Mouse (Mus musculus) liver, postnatal 0 days (tissue): ENCODE measurements around the gene Acadvl. TPM values are rescaled to one million over a fixed set of nuclear protein-coding genes. Genes with fewer than 3 reads are reported as not detected.
A peak's percentile ranks its signal among the peaks of the same experiment; 100 is the strongest.

Experiments used
- ATAC-seq: fragments of 200-750 bp; cut with Nextera tagmentation; 2 replicates; pipeline ENCODE4 v1.8.0; 2017; ENCODE audit warnings: mild to moderate bottlenecking, moderate library complexity
- DNase-seq: peaks from one replicate; pipeline ENCODE4 v3.0.0-alpha.2; 2016
- H3K27ac ChIP-seq: fragments of 300-500 bp; sonication (generic); 2 replicates; pipeline ENCODE4 v1.5.1; 2014; ENCODE audit warnings: antibody characterized with exemption, moderate library complexity, mild to moderate bottlenecking, low read depth
- H3K27me3 ChIP-seq: fragments of 300-500 bp; sonication (generic); 2 replicates; pipeline ENCODE4 v1.6.1; 2014; ENCODE audit warnings: low read length, control low read depth, mixed read lengths; ENCODE audit not compliant: insufficient read depth
- H3K36me3 ChIP-seq: fragments of 300-500 bp; sonication (generic); replicated peaks from 2 replicates; pipeline ENCODE4 v1.6.1; 2014; ENCODE audit warnings: mild to moderate bottlenecking, control low read depth, low read length, moderate library complexity, mixed read lengths; ENCODE audit not compliant: insufficient read depth
- H3K4me1 ChIP-seq: fragments of 300-500 bp; sonication (generic); 2 replicates; pipeline ENCODE4 v1.6.1; 2014; ENCODE audit warnings: antibody characterized with exemption, mild to moderate bottlenecking, control low read depth; ENCODE audit not compliant: insufficient read depth
- H3K4me2 ChIP-seq: fragments of 300-500 bp; sonication (generic); 2 replicates; pipeline ENCODE4 v1.6.1; 2014; ENCODE audit warnings: low read depth, mild to moderate bottlenecking, low read length, moderate library complexity, mixed read lengths
- H3K4me3 ChIP-seq: fragments of 300-500 bp; sonication (generic); 2 replicates; pipeline ENCODE4 v1.5.1; 2014; ENCODE audit warnings: low read depth, low read length
- H3K9ac ChIP-seq: fragments of 300-500 bp; sonication (generic); replicated peaks from 2 replicates; pipeline ENCODE4 v1.6.1; 2014; ENCODE audit warnings: mild to moderate bottlenecking, moderate library complexity
- H3K9me3 ChIP-seq: fragments of 300-500 bp; sonication (generic); 2 replicates; pipeline ENCODE4 v1.6.1; 2016; ENCODE audit warnings: mild to moderate bottlenecking, control low read depth, low read length, mixed read lengths
- CTCF ChIP-seq: sonication (generic); IDR thresholded peaks from 2 replicates; pipeline ENCODE4 v1.5.1; 2016; ENCODE audit warnings: antibody characterized with exemption, low read depth
- EP300 ChIP-seq: IDR thresholded peaks from 2 replicates; pipeline ENCODE4 v1.6.1; 2016; ENCODE audit warnings: antibody characterized with exemption, low read depth, mild to moderate bottlenecking
- WGBS: fragments of 180-500 bp; shearing (Covaris S2); extraction: QIAGEN DNeasy Blood & Tissue Kit; methylation state at CpG from one replicate; pipeline ENCODE4 v1.1.7; 2014; ENCODE audit not compliant: insufficient replicate concordance; 5-methylcytosine and 5-hydroxymethylcytosine counted together
- polyA plus RNA-seq: library from polyadenylated mRNA; unstranded; fragments of >200 nt; fragmentation: Nextera tagmentation; extraction: Ambion mirVana; gene quantifications from 2 replicates; pipeline ENCODE4 v1.2.1, GENCODE M21; 2015

The Acadvl gene
- polyA plus RNA-seq, 1 experiment from 2014 or later: 367 TPM

DNA sequence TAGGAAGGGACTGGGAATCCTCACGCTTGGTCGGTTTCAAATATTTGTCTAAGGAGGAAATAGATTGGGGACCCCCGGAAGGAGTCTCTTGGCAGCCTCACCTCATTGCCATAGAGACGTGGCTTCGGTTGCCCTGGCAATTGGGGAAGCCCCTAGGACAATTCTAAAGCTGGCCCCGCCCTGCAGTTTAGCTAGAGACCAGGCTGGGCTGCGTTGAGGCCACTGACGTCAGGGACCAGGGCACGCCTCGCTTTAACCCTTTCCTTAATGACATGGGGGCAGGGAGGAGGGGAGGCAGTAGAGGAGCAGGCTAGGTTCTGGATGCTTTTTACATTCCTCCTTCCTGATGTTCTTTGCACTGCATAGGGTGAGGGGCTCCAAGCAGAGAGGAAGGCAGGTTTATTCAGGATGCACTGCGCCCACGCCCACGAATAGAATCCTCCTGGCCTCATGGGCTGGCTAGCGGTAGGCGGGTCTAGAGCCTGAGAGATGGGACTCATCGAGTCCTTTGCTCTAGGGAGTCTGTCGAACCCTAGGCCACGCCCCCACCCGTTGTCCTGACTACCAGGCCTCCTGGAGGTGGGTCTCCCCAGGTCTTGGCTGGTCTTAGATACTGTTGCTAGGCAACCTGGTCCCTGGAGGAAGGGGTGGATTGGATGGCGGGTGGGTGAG is 14.1 kb upstream of the Acadvl start:
- no peaks in the 10 kb centered on the region for H3K9me3 ChIP-seq
- peaks cover 3% of the 10 kb centered on the region; the same call in 1 of the 2 replicates for H3K27me3 ChIP-seq
- 8% methylated on average over 20 of the region's 20 CpGs for WGBS
- no peak overlapping the region for H3K4me3 ChIP-seq
- H3K4me2 ChIP-seq: peak overlapping the region; percentile 35
- H3K27ac ChIP-seq: no peak overlapping the region
- ATAC-seq: peak; percentile 37; the same call in 1 of the 2 replicates
- peaks cover 7% of the 10 kb centered on the region for H3K4me1 ChIP-seq
- H3K36me3 ChIP-seq: no peaks in the 10 kb centered on the region
- no peak for TF ChIP-seq CTCF
- TF ChIP-seq EP300: no peak
- peak; percentile 50 for DNase-seq
- no peak overlapping the region for H3K9ac ChIP-seq

DNA sequence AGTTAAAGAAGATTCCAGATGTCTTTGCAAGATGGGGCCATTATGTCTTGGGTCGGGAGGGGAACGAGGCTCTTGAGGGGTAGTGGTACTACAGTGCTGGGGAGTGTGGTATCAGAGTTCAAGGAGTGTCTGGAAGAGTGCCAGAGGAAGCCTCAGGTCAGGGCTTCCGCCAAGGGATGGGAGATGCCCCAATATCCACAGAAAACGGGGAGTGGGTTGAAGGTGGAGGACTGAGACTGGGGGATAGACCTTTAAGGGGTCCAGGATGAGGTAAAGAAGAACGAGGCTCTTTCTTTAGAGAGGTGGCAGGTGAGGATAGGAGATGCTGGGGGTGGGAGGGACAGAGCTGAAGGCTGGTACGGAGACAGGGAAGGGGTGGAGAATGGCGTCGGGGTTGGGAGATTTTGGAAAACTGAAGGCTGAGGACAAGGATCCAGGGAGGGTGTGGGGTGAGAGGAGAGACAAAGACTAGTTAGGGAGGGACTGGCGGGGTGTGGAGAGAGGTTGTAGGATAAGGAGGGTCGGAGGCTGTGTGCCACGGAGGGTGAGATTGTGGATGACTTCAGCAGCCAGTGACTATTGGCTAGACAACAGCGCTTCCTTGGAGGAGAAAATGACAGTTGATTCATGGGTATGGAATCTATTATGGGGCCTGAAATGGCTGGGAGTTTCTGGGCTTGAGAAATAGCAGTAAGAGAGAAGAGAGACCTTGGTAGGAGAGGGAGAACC is 13.4 kb upstream of the Acadvl start:
- Histone ChIP-seq H3K36me3 (no peaks in the 10 kb centered on the region), H3K4me2 (peak overlapping the region; percentile 35), H3K4me1 (peaks cover 7% of the 10 kb centered on the region), H3K27ac (no peak overlapping the region), H3K9ac (no peak overlapping the region), H3K27me3 (peaks cover 9% of the 10 kb centered on the region; the same call in 1 of the 2 replicates), H3K4me3 (no peak overlapping the region), H3K9me3 (no peaks in the 10 kb centered on the region)
- DNase-seq (no peak), ATAC-seq (no peak)
- TF ChIP-seq EP300 (no peak), CTCF (no peak)
- WGBS: 39% methylated on average over 12 of the region's 12 CpGs

DNA sequence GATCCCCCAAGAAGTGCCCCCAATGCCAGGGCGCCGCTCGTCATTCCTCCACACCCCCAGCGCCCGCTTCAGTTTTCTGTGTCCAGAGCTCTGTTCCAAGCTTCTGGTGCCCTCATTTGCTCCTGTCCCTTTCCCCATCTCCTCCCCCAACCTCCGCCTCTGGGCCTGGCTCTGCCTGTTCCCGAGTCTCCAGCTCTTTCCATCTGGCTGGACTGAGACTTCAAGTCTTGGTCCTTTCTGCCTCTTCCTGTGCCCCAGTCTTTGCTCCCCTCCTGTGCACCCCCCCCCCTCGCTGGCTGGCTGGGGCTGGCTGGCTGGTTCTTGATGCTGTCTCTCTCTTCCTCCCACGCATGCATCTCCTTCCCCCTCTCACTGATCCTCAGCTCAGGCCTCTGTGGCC is 12.2 kb upstream of the Acadvl start:
- ATAC-seq: no peak
- DNase-seq: no peak
- Histone ChIP-seq H3K4me3 (no peak overlapping the region), H3K27me3 (peaks cover 14% of the 10 kb centered on the region; the same call in 1 of the 2 replicates), H3K9ac (no peak overlapping the region), H3K9me3 (no peaks in the 10 kb centered on the region), H3K4me2 (no peak overlapping the region), H3K36me3 (no peaks in the 10 kb centered on the region), H3K4me1 (peaks cover 7% of the 10 kb centered on the region), H3K27ac (no peak overlapping the region)
- WGBS: 73% methylated on average over 9 of the region's 9 CpGs
- TF ChIP-seq CTCF: no peak
- no peak for TF ChIP-seq EP300

DNA sequence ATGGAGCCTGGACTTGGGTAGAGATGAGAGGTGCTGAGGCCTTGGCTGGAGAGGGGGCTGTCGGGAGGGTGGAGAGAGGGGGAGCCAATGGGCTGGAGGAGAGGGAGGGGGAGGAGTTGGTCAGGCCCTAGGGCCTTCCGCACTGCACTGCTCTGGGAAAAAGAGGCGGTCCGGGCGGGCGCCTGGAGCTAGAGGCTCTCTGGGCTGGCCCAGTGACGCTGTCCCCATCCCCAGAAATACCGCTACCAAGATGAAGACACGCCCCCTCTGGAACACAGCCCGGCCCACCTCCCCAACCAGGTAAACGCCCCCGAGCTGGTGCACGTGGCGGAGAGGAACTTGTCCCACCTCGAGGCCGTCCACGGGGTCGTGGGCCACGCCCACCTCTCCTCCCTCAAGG is 11.5 kb upstream of the Acadvl start:
- TF ChIP-seq CTCF (no peak), EP300 (no peak)
- no peak for DNase-seq
- H3K27me3 ChIP-seq: peaks cover 14% of the 10 kb centered on the region; the same call in 1 of the 2 replicates
- no peak overlapping the region for H3K4me3 ChIP-seq
- H3K36me3 ChIP-seq: no peaks in the 10 kb centered on the region
- no peak overlapping the region for H3K9ac ChIP-seq
- peaks cover 7% of the 10 kb centered on the region for H3K4me1 ChIP-seq
- no peaks in the 10 kb centered on the region for H3K9me3 ChIP-seq
- ATAC-seq: peak; percentile 28; the same call in 1 of the 2 replicates
- H3K27ac ChIP-seq: 0 out of 2 replicates have a peak overlapping the region, but pooled peaks have one; percentile 11
- 39% methylated on average over 18 of the region's 19 CpGs for WGBS
- H3K4me2 ChIP-seq: peak overlapping the region; percentile 44

DNA sequence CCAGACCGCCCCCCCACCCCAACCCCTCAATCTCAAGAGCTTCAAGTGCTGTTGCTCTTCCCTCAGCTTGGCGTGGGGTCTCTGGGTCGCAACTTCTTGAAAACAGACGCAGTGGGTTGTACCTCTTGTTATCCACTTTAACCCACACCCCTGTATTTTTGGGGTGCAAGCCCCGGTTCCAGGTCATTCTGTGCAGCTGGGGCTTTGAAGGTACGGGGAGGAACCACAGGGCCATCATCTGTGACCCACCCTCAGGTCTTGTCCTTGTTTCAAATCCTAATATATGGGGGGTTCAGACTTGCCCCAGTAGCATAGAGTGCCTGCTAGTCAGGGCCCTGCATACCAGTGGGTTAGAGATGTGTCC is 8.9 kb upstream of the Acadvl start:
- Histone ChIP-seq H3K4me3 (peak overlapping the region; percentile 13; the same call in 1 of the 2 replicates), H3K27me3 (peaks cover 14% of the 10 kb centered on the region; the same call in 1 of the 2 replicates), H3K36me3 (no peaks in the 10 kb centered on the region), H3K9me3 (no peaks in the 10 kb centered on the region), H3K4me1 (peaks cover 9% of the 10 kb centered on the region; the same call in 1 of the 2 replicates), H3K27ac (no peak overlapping the region), H3K9ac (no peak overlapping the region), H3K4me2 (peak overlapping the region; percentile 44)
- 35% methylated on average over 6 of the region's 6 CpGs for WGBS
- no peak for ATAC-seq
- no peak for TF ChIP-seq CTCF
- no peak for TF ChIP-seq EP300
- no peak for DNase-seq

DNA sequence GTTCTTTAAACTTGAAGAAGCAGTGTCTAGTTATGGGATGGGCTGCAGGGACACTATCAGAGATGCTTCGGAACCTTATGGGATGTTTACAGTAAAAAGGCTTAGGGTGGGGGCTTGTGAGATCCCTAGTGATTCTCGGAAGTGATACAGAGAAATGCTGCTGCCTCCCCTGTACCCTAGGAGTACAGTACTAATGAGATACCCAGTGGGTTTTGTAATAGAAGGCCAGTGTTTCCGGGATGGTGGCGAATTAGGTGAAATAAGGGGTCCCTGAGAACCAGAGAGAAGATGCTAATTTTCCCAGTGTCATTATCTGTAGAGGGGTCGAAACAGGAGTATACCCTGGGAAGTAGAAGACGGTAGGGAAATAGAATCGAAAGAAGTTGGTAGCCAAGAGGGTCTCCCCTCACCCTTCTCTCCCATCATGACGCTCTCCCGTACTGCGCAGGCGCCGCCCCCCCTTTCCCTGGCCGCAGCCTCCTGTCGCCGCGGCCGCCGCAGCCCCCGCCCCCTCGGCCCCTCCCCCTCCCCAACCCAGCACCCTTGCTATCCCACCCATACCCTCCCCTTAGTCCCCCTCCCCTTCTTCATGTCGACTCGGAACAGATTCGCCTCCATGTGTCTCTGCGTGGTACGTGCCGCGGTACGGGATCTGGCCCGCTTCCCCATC is 8.4 kb upstream of the Acadvl start:
- WGBS: 17% methylated on average over 28 of the region's 29 CpGs
- no peak overlapping the region for H3K9ac ChIP-seq
- DNase-seq (no peak), ATAC-seq (no peak)
- no peaks in the 10 kb centered on the region for H3K36me3 ChIP-seq
- TF ChIP-seq EP300: no peak
- peak overlapping the region; percentile 44 for H3K4me2 ChIP-seq
- H3K4me3 ChIP-seq: peak overlapping the region; percentile 13; the same call in 1 of the 2 replicates
- H3K9me3 ChIP-seq: no peaks in the 10 kb centered on the region
- H3K27ac ChIP-seq: no peak overlapping the region
- H3K4me1 ChIP-seq: peaks cover 12% of the 10 kb centered on the region
- H3K27me3 ChIP-seq: peaks cover 14% of the 10 kb centered on the region; the same call in 1 of the 2 replicates
